Mouse (Mus musculus): ENCODE data around the gene Dnajc11.
A peak's percentile ranks its signal among the peaks of the same experiment; 100 is the strongest.

Dnajc11 gene

DNA sequence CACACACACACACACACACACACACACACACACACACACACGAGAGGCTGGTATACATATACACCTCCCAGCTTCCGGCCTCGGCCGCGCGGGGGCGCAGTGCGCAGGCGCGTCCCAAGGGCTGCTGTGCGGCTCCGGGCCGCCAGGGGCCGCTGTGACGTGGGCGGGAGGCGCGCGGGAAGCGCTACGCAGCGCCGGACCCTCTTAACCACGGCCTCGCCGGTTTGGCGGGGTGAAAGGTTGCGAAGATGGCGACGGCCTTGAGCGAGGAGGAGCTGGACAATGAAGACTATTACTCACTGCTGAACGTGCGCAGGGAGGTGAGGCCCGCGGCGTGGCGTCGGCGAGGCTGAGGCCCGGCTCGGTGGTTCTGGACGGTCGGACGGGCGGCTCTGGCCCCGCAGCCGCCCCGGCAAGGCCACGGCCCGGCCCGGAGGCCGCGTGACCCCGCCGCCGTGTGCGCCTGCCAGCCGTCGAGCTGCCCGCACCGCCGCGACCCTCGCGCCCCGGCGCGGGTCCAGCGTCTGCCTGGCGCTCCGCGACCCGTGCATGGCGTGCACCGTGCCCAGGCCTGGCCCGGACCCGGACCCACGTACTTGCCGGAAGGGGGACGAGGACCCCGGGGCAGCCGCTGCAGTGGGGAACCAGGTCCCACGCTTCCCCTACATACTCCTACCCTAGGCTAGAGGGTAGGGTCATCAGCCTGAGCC is at the start of gene Dnajc11:
Gene Dnajc11, plus strand, starts transcription at position 187 of the 710 bp plus-strand sequence.
- peak; percentile 93 for DNase-seq

DNA sequence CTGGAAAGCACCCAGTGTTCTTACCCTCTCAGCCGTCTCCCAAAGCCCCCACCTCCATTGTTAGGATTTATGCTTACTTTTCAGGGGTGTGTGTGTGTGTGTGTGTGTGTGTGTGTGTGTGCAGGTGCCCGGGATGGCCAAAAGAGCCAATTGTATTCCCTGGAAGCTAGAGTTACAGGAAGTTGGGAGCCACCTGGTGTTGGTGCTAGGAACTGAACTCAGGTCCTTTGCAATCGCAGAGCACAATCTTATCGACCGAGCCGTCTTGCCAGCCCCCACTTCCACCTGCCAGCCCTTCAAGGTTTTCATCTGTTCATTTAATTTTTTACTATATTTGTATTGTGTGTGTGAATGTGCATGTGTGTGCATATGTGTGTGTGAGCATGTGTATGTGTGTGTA is 40.2 kb upstream of the Dnajc11 start:
- no peak for DNase-seq

GRCm38 (mm10) chr4:151894926-151895325 is 38.6 kb upstream of the Dnajc11 start:
- no peak for DNase-seq

DNA sequence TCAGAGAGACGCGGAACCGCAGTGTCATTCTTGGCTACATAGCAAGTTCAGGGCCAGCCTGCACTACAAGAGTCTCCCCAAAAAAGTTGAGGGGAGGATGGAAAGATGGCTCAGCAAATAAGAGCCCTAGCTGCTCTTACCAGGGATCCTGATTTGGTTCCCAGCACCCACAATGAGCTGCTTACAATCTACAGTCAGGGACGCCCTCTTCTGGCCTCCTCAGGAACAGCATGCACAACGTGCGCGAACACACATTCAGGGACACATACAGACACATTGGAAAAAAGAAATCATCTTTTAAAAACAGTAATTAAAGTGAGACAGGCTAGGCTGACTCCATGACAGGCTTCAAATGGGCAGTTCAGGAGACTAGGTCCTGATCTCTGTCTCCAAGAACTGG is 37.9 kb upstream of the Dnajc11 start:
- DNase-seq, result no peak

DNA sequence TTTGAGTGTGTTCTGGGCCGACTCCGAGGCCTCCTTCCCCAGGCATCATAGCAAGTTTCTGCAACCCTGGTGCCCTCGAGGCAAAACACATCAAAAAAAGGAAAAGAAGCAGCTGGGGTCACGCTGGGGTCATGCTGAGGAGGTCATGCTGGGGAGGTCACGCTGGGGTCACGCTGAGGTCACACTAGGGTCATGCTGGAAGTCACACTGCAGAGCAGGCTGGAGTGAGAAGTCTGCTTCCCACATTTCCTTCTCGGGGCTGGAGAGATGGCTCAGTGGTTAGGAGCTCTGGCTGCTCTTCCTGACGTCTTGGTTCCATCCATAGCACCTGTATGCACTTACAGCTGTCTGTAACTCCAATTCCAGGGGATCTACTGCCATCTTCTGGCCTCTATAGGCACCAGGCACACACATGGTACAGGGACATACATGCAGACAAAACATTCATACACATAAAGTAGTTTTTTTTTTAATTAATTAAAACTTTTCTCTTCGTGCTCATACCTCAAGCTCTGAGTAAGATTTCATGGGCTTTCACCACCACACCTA is 36.3 kb upstream of the Dnajc11 start:
- no peak for DNase-seq

DNA sequence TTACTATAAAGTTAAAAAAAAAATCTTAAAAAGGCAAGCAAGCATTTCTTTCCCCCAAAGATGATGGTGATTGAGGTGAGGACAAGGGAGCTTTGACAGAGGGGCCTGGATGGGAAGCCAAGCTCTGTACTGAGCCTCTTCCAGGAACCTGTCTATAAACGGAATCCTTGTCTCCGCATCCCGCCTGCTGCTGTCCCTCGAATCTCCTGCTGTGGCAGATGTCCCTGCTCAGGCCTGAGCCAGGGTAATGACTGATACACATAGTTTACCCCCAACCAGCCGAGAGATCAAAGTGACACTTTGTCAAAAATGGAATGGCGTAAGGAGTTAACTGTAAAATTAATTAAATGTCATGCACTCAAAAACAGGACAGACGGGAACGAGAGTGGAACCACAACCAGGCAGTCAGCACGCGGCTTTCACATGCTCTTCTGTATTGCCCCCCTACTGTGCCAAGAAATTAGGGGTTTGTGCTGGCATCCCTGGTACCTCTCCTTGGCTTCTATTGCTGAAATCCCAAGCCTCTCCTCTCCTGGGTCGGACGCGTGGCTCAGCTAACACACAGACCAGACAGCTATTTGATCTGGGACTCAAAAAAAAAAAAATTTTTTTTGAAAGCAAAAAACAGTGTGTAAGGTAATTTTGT is 34.8 kb upstream of the Dnajc11 start:
- DNase-seq, result no peak

DNA sequence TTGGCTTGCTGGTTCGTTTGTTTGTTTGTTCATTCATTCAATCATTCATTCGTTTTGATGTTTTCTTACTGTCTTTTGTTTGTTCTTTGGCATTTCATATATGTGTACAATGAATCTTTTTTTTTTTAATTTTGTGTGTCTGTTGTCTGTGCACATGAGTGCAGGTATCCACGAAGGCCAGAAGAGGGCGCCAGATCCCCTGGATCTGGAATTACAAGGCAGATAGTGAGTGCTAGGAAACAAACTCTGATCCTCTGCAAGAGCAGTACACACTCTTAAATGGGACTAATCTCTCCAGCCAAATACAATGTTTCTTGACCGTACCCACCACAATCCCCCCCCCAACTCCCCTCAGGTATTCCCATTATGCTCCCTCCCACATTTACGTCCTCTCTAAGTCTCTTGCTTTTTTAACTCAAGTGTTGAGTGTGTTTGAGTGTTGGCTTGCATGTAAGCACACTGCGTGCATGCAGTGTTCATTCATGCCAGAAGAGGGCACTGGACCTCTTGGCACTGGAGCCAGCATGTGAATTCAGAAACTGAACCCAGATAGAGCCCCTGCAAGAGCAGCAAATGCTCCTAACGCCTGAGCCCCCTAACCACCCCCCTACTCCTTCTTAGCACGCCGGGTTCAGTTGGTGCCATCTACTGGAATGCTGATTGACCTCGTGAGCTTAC is 33.6 kb upstream of the Dnajc11 start:
- DNase-seq, result no peak

DNA sequence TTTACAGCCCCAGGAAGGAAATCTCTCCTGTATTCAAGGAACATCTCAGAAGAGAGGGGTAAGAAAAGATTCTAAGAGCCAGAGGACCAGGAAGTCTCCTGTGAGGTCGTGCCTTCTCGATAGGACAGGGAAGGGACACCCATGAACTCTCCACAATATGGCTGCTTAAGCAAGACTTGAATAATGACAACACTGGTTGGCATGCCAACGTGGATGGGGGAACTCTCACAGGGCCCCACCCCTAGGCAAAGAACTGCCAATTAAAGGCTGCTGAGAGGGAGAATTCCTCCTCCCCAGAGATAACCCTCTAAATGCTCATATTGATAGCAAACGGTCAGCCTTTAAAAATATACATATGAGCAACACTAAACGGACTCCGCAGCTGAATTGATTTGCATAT is 32.8 kb upstream of the Dnajc11 start:
- no peak for DNase-seq

- no peak for DNase-seq
Measured at GRCm38 (mm10) chr4:151901422-151901821, 32.1 kb upstream of the Dnajc11 start.

DNA sequence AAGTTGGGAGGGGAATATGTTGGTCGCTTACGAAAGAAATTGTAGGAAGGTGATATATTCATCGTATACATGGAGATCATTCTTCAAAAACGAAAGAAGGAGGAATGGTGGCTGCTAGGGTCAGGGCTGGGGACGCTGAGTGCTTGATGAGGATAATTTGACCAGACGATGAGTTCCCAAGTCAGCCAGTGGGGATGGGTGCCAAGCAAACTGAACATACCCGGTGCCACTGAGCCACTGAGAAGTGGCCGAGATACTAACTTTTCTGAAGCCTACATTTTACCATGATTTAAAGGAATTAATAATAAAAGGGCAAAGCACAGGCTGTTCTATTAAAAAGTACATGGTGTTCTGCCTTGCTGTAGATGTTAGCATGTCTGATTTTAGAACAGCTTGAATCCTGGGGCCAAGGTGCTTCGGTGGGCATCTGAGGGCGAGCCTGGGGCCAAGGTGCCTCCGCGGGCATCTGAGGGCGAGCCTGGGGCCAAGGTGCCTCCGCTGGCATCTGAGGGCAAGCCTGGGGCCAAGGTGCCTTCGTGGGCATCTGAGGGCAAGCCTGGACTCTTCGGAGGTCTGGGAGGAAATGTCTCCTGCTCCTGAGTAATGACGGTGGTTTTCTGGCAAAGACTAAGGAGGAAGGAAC is 31.3 kb upstream of the Dnajc11 start:
- DNase-seq, result no peak

GRCm38 (mm10) chr4:151902689-151903241 is 30.7 kb upstream of the Dnajc11 start:
- DNase-seq, result no peak

DNA sequence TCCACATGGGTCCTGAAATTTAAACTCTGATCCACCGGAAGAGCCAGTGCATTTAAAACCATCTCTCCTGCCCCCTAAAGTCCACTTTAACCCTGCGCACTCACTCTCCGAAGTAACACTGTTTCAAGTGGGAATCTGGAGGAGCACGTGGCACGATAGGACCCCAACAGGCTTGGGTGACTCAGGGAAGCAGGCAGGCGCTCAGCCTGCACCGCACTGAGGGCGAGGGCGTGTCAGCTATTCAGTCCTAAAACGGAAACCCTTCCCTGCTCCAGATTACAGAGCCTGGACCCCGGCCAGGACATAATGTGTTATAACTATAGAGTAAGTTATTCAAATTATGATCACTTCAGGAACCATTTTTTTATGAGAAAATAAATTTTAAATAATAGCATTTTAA is 29.4 kb upstream of the Dnajc11 start:
- DNase-seq, result no peak

GRCm38 (mm10) chr4:151905621-151906020 is 27.9 kb upstream of the Dnajc11 start:
- no peak for DNase-seq

DNA sequence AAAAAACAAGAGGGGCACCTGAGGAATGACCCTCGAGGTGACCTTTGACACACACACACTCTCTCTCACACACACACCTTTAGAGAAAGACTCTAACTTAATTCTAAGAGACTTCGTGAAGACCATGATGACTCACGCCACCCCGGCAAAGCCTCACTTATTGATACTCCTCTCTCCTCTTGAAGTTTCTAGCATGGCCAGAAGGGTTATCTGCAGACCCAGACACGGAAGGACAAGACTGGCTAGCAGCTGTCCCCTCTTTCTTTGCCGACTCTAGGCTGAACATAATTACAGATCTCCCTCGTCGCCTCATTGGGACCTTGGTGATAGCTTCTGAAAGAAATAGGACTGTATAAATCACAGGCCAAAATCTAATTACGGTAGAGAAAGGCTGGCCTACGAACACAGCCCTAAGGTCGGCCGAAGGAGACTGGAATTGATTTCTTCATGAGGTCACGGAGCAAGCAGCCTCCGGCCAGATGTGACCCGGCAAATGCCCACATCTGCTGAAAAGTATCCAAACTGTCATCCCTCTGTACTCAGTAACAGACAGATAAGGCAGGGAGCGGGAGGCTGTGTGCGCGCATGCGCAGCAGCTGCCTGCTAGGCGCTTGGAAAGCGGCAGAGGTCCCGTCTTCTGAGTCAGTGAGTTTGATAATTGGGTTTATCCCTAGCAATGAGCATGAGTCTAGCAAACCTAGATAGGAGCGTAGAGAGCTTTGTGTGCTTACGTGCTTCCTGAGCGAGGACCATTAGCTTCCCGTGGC is 25.7 kb upstream of the Dnajc11 start:
- DNase-seq, result peak; percentile 54

- DNase-seq, result no peak
Measured at GRCm38 (mm10) chr4:151908809-151909208, 24.7 kb upstream of the Dnajc11 start.

- DNase-seq, result no peak
Measured at GRCm38 (mm10) chr4:151916271-151916670, 17.2 kb upstream of the Dnajc11 start.

- peak; percentile 30 for DNase-seq
Measured at GRCm38 (mm10) chr4:151919135-151919840, 14.2 kb upstream of the Dnajc11 start.

GRCm38 (mm10) chr4:151919900-151920643 is 13.4 kb upstream of the Dnajc11 start:
- DNase-seq, result peak; percentile 85

- no peak for DNase-seq
Measured at GRCm38 (mm10) chr4:151922124-151922523, 11.4 kb upstream of the Dnajc11 start.
